In the genomic region with DNA sequence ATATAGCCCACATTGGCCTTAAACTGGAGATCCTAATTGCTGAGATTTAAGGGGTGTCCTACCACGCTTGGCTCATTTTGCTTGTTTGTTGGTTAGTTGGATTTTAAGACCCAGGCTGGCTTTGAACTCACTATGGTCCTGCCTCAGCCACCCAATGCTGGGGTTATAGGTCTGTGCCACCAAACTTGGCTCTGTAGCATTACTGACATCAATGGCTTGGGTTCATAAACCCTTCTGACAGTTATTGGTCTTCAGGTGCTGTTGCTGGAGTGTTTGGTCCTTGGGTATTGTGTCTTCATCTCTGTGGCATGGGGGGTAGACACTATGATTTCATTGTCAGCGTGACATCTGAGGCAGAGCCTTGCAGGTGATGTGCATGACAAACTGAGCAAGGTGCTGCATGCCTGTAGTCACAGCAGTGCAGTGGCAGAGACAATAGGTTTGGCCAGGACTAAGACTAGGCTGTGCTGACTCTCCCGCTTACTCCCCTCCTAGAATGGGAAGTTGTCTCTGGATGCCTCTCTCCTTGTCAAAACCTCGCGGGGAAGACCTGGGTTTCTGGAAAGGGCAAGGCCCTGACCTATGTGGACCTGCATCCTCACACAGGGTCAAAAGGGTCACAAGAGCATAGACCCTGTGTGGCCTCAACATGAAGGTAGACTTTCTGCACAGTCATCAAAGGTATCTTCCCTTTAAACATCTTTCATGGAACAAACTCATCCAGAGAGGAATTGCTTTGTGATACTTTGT, we compare ENCODE assay signal across 9 mouse cellular contexts. TPM values are rescaled to one million over a fixed set of nuclear protein-coding genes. Genes with fewer than 3 reads are reported as not detected.
DNase-seq lines count a peak whose midpoint lies in the region; ATAC-seq and TF ChIP-seq lines count a peak whose summit lies in the region.
"Had no signal": no experiment of that assay in that cellular context is flagged by ENCODE, and none has a peak within 500 bp of the region (broad histone marks: within the 10 kb centered on the region; RNA-seq: fewer than 3 reads in every experiment).

No protein-coding gene starts in this region.

- 40% methylated on average over 5 of the region's 5 CpGs for WGBS in lung, embryonic 15.5 days
- 42% methylated on average over 5 of the region's 5 CpGs for WGBS in embryonic facial prominence, embryonic 14.5 days
- WGBS in limb, embryonic 14.5 days = 45% methylated on average over 5 of the region's 5 CpGs

- no peaks in the 10 kb centered on the region for H3K27me3 ChIP-seq in lung, embryonic 15.5 days
- H3K27me3 ChIP-seq in embryonic facial prominence, embryonic 14.5 days (replicated peaks; ENCODE audit: control insufficient read depth, insufficient read depth, low read length) = no peaks in the 10 kb centered on the region
- no peaks in the 10 kb centered on the region for H3K27me3 ChIP-seq in limb, embryonic 14.5 days (ENCODE audit: control insufficient read depth, insufficient read depth, low read length)
- no peaks in the 10 kb centered on the region for H3K27me3 ChIP-seq in splenic B cell, adult 2 months (ENCODE audit: control insufficient read depth, insufficient read depth, low read length, poor library complexity, severe bottlenecking)

- TF ChIP-seq POLR2A in limb, embryonic 14.5 days (IDR thresholded peaks at IDR 0.05; ENCODE audit: borderline replicate concordance, extremely low read depth, insufficient read depth, insufficient read length) = no peak

- no peaks in the 10 kb centered on the region for H3K4me1 ChIP-seq in lung, embryonic 15.5 days
- H3K4me1 ChIP-seq in embryonic facial prominence, embryonic 14.5 days (ENCODE audit: control insufficient read depth, insufficient read depth, low read length) = no peaks in the 10 kb centered on the region
- no peaks in the 10 kb centered on the region for H3K4me1 ChIP-seq in limb, embryonic 14.5 days (ENCODE audit: control insufficient read depth, insufficient read depth, low read length)

- 0 out of 2 replicates have a peak, but pooled peaks have one; percentile 7 for ATAC-seq in lung, embryonic 15.5 days (ENCODE audit: borderline replicate concordance, extremely low read depth, low FRiP score, low TSS enrichment)
- peak; percentile 2; the same call in 1 of the 2 replicates for ATAC-seq in embryonic facial prominence, embryonic 14.5 days (ENCODE audit: low read depth)
- ATAC-seq in limb, embryonic 14.5 days (ENCODE audit: low FRiP score, low read depth) = no peak

- no peak overlapping the region for H3K9ac ChIP-seq in lung, embryonic 15.5 days
- H3K9ac ChIP-seq in embryonic facial prominence, embryonic 14.5 days (ENCODE audit: low read depth, low read length) = no peak overlapping the region
- no peak overlapping the region for H3K9ac ChIP-seq in limb, embryonic 14.5 days (ENCODE audit: low read depth, low read length, severe bottlenecking)

- no peak for DNase-seq in lung, adult 18-20 months
- DNase-seq in embryonic facial prominence, embryonic 14.5 days (ENCODE audit: low spot score) = peak; percentile 18
- DNase-seq in limb, embryonic 14.5 days (ENCODE audit: low spot score) = peak; percentile 13
- DNase-seq in splenic B cell, adult 2 months (ENCODE audit: low read depth, low spot score) = peak; percentile 19
- no peak for DNase-seq in adrenal gland, postnatal 14 days
- DNase-seq in kidney, postnatal 10 days = no peak
- DNase-seq: kidney, adult 2 months had no signal

- no peak overlapping the region for H3K4me2 ChIP-seq in lung, embryonic 15.5 days
- no peak overlapping the region for H3K4me2 ChIP-seq in embryonic facial prominence, embryonic 14.5 days (ENCODE audit: low read depth, low read length)
- no peak overlapping the region for H3K4me2 ChIP-seq in limb, embryonic 14.5 days (replicated peaks; ENCODE audit: low read depth, low read length, severe bottlenecking)

- H3K9me3 ChIP-seq in lung, embryonic 15.5 days = peaks cover 28% of the 10 kb centered on the region
- H3K9me3 ChIP-seq in embryonic facial prominence, embryonic 14.5 days (ENCODE audit: control insufficient read depth, low read length) = peaks cover 86% of the 10 kb centered on the region
- H3K9me3 ChIP-seq in limb, embryonic 14.5 days (ENCODE audit: control insufficient read depth, low read length) = peaks cover 87% of the 10 kb centered on the region

- H3K4me3 ChIP-seq in lung, embryonic 15.5 days = no peak overlapping the region
- no peak overlapping the region for H3K4me3 ChIP-seq in embryonic facial prominence, embryonic 14.5 days (ENCODE audit: low read depth, low read length)
- H3K4me3 ChIP-seq in limb, embryonic 14.5 days (replicated peaks; ENCODE audit: low read length) = no peak overlapping the region
- H3K4me3 ChIP-seq: erythroblast, embryonic 14.5 days had no signal

- H3K27ac ChIP-seq in lung, embryonic 15.5 days = no peak overlapping the region
- H3K27ac ChIP-seq in embryonic facial prominence, embryonic 14.5 days (replicated peaks; ENCODE audit: low read depth, low read length) = no peak overlapping the region
- H3K27ac ChIP-seq in limb, embryonic 14.5 days (replicated peaks; ENCODE audit: low read depth, low read length) = no peak overlapping the region

- H3K36me3 ChIP-seq in lung, embryonic 15.5 days = no peaks in the 10 kb centered on the region
- no peaks in the 10 kb centered on the region for H3K36me3 ChIP-seq in embryonic facial prominence, embryonic 14.5 days (ENCODE audit: control insufficient read depth, insufficient read depth, low read length)
- no peaks in the 10 kb centered on the region for H3K36me3 ChIP-seq in limb, embryonic 14.5 days (ENCODE audit: control insufficient read depth, insufficient read depth, low read length)
- H3K36me3 ChIP-seq in splenic B cell, adult 2 months (ENCODE audit: control insufficient read depth, insufficient read depth, low read length, poor library complexity, severe bottlenecking) = no peaks in the 10 kb centered on the region

RNA-seq across cellular contexts. Expression of gene Trpm8, which starts 23.0 kb away (rescaled TPM):
- polyA plus RNA-seq in lung, embryonic 15.5 days (2015; fragmentation: Nextera tagmentation; extraction: Ambion mirVana) = 0.04 and 0.10 TPM in 2 replicates
- polyA plus RNA-seq in embryonic facial prominence, embryonic 14.5 days (2014; fragmentation: Nextera tagmentation; extraction: Ambion mirVana) = 0.07 TPM in 1 of 2 replicates, not detected in the other
- not detected in 2 replicates for polyA plus RNA-seq in limb, embryonic 14.5 days (2012; rRNA removed)
- polyA plus RNA-seq in limb, embryonic 14.5 days (2014; fragmentation: Nextera tagmentation; extraction: Ambion mirVana) = not detected in 2 replicates
- not detected in 2 replicates for total RNA-seq in adrenal gland, postnatal 14 days (2021)
- polyA plus RNA-seq: erythroblast, embryonic 14.5 days; kidney, adult 2 months had no signal

RNA-seq across cellular contexts. Expression of gene Hjurp, which starts 23.0 kb away (rescaled TPM):
- 184 and 198 TPM in 2 replicates for polyA plus RNA-seq in lung, embryonic 15.5 days (2015; fragmentation: Nextera tagmentation; extraction: Ambion mirVana)
- polyA plus RNA-seq in embryonic facial prominence, embryonic 14.5 days (2014; fragmentation: Nextera tagmentation; extraction: Ambion mirVana) = 110 and 137 TPM in 2 replicates
- polyA plus RNA-seq in limb, embryonic 14.5 days (2012; rRNA removed) = 277 and 360 TPM in 2 replicates
- 139 and 150 TPM in 2 replicates for polyA plus RNA-seq in limb, embryonic 14.5 days (2014; fragmentation: Nextera tagmentation; extraction: Ambion mirVana)
- total RNA-seq in adrenal gland, postnatal 14 days (2021) = 57.7 and 64.9 TPM in 2 replicates

Comparison
In these comparisons a context has a peak if more than half of its experiments do, and no peak if none do; other contexts are left out.
1. DNase-seq: peak in embryonic facial prominence, embryonic 14.5 days (single experiment), limb, embryonic 14.5 days (single experiment) and splenic B cell, adult 2 months (single experiment); none in lung, adult 18-20 months (0 of 2), adrenal gland, postnatal 14 days (single experiment) and kidney, postnatal 10 days (single experiment).